Mouse (Mus musculus): ENCODE measurements at regions not wholly inside any gene's neighbourhood (a gene's known extent, or its start where the extent isn't known, plus 50 kb on each side); places are given as distances from the start of the nearest gene placed in this dataset.
A peak's percentile ranks its signal among the peaks of the same experiment; 100 is the strongest.

- H3K36me3 ChIP-seq (ENCODE audit: control insufficient read depth, insufficient read depth, low read length): no peaks in the 10 kb centered on the region
- no peak overlapping the region for H3K4me2 ChIP-seq (ENCODE audit: low read depth, low read length)
- no peaks in the 10 kb centered on the region for H3K9me3 ChIP-seq (ENCODE audit: control insufficient read depth, low read length)
- 91% methylated on average over 3 of the region's 3 CpGs for WGBS
- H3K9ac ChIP-seq (ENCODE audit: low read depth, low read length): no peak overlapping the region
- H3K4me3 ChIP-seq (ENCODE audit: low read depth, low read length): no peak overlapping the region
- DNase-seq (ENCODE audit: low spot score): no peak
- H3K4me1 ChIP-seq (ENCODE audit: control insufficient read depth, insufficient read depth, low read length): no peaks in the 10 kb centered on the region
- no peak overlapping the region for H3K27ac ChIP-seq (replicated peaks; ENCODE audit: low read depth, low read length)
- no peak for ATAC-seq (ENCODE audit: low read depth)
- H3K27me3 ChIP-seq (replicated peaks; ENCODE audit: control insufficient read depth, insufficient read depth, low read length): no peaks in the 10 kb centered on the region
Observed at GRCm38 (mm10) chr16:8246445-8246844, 178.5 kb downstream of the Tmem114 start.

- H3K27ac ChIP-seq (replicated peaks; ENCODE audit: low read depth, low read length): no peak overlapping the region
- no peaks in the 10 kb centered on the region for H3K36me3 ChIP-seq (ENCODE audit: control insufficient read depth, insufficient read depth, low read length)
- H3K27me3 ChIP-seq (replicated peaks; ENCODE audit: control insufficient read depth, insufficient read depth, low read length): no peaks in the 10 kb centered on the region
- no peak overlapping the region for H3K4me2 ChIP-seq (ENCODE audit: low read depth, low read length)
- no peak for DNase-seq (ENCODE audit: low spot score)
- no peak overlapping the region for H3K9ac ChIP-seq (ENCODE audit: low read depth, low read length)
- no peak overlapping the region for H3K4me3 ChIP-seq (ENCODE audit: low read depth, low read length)
- no peak for ATAC-seq (ENCODE audit: low read depth)
- no peaks in the 10 kb centered on the region for H3K9me3 ChIP-seq (ENCODE audit: control insufficient read depth, low read length)
- H3K4me1 ChIP-seq (ENCODE audit: control insufficient read depth, insufficient read depth, low read length): no peaks in the 10 kb centered on the region
- 82% methylated on average over 3 of the region's 3 CpGs for WGBS
Observed at GRCm38 (mm10) chr16:8245612-8246011, 179.3 kb downstream of the Tmem114 start.

- Histone ChIP-seq H3K27ac (replicated peaks; ENCODE audit: low read depth, low read length) (no peak overlapping the region), H3K4me2 (ENCODE audit: low read depth, low read length) (no peak overlapping the region), H3K9me3 (ENCODE audit: control insufficient read depth, low read length) (no peaks in the 10 kb centered on the region), H3K36me3 (ENCODE audit: control insufficient read depth, insufficient read depth, low read length) (no peaks in the 10 kb centered on the region), H3K27me3 (replicated peaks; ENCODE audit: control insufficient read depth, insufficient read depth, low read length) (no peaks in the 10 kb centered on the region), H3K4me3 (ENCODE audit: low read depth, low read length) (no peak overlapping the region), H3K9ac (ENCODE audit: low read depth, low read length) (no peak overlapping the region), H3K4me1 (ENCODE audit: control insufficient read depth, insufficient read depth, low read length) (no peaks in the 10 kb centered on the region)
- DNase-seq (ENCODE audit: low spot score) (no peak), ATAC-seq (ENCODE audit: low read depth) (no peak)
- WGBS: 81% methylated on average over 1 of the region's 1 CpGs
Observed at GRCm38 (mm10) chr16:8234351-8234750, 190.6 kb downstream of the Tmem114 start.

GRCm38 (mm10) chr16:8232079-8232478, 192.9 kb downstream of the Tmem114 start:
- Histone ChIP-seq H3K4me2 (ENCODE audit: low read depth, low read length) (no peak overlapping the region), H3K9me3 (ENCODE audit: control insufficient read depth, low read length) (no peaks in the 10 kb centered on the region), H3K4me1 (ENCODE audit: control insufficient read depth, insufficient read depth, low read length) (no peaks in the 10 kb centered on the region), H3K27me3 (replicated peaks; ENCODE audit: control insufficient read depth, insufficient read depth, low read length) (no peaks in the 10 kb centered on the region), H3K4me3 (ENCODE audit: low read depth, low read length) (no peak overlapping the region), H3K36me3 (ENCODE audit: control insufficient read depth, insufficient read depth, low read length) (no peaks in the 10 kb centered on the region), H3K27ac (replicated peaks; ENCODE audit: low read depth, low read length) (no peak overlapping the region), H3K9ac (ENCODE audit: low read depth, low read length) (no peak overlapping the region)
- ATAC-seq (ENCODE audit: low read depth) (no peak), DNase-seq (ENCODE audit: low spot score) (no peak)
- WGBS: 73% methylated on average over 4 of the region's 4 CpGs

GRCm38 (mm10) chr16:8223625-8224300, 201.2 kb downstream of the Tmem114 start:
- H3K9me3 ChIP-seq (ENCODE audit: control insufficient read depth, low read length): no peaks in the 10 kb centered on the region
- no peak for ATAC-seq (ENCODE audit: low read depth)
- H3K9ac ChIP-seq (ENCODE audit: low read depth, low read length): no peak overlapping the region
- no peaks in the 10 kb centered on the region for H3K36me3 ChIP-seq (ENCODE audit: control insufficient read depth, insufficient read depth, low read length)
- H3K4me3 ChIP-seq (ENCODE audit: low read depth, low read length): no peak overlapping the region
- WGBS: 75% methylated on average over 10 of the region's 10 CpGs
- H3K4me1 ChIP-seq (ENCODE audit: control insufficient read depth, insufficient read depth, low read length): no peaks in the 10 kb centered on the region
- no peak overlapping the region for H3K27ac ChIP-seq (replicated peaks; ENCODE audit: low read depth, low read length)
- no peak overlapping the region for H3K4me2 ChIP-seq (ENCODE audit: low read depth, low read length)
- DNase-seq (ENCODE audit: low spot score): no peak
- no peaks in the 10 kb centered on the region for H3K27me3 ChIP-seq (replicated peaks; ENCODE audit: control insufficient read depth, insufficient read depth, low read length)

- no peaks in the 10 kb centered on the region for H3K36me3 ChIP-seq (ENCODE audit: control insufficient read depth, insufficient read depth, low read length)
- ATAC-seq (ENCODE audit: low read depth) (peak; percentile 65; the same call in 1 of the 2 replicates), DNase-seq (ENCODE audit: low spot score) (peak; percentile 35)
- no peak overlapping the region for H3K4me2 ChIP-seq (ENCODE audit: low read depth, low read length)
- H3K27me3 ChIP-seq (replicated peaks; ENCODE audit: control insufficient read depth, insufficient read depth, low read length): no peaks in the 10 kb centered on the region
- no peak overlapping the region for H3K4me3 ChIP-seq (ENCODE audit: low read depth, low read length)
- H3K9me3 ChIP-seq (ENCODE audit: control insufficient read depth, low read length): no peaks in the 10 kb centered on the region
- H3K9ac ChIP-seq (ENCODE audit: low read depth, low read length): no peak overlapping the region
- H3K4me1 ChIP-seq (ENCODE audit: control insufficient read depth, insufficient read depth, low read length): no peaks in the 10 kb centered on the region
- no peak overlapping the region for H3K27ac ChIP-seq (replicated peaks; ENCODE audit: low read depth, low read length)
- WGBS: 62% methylated on average over 8 of the region's 8 CpGs
Observed at GRCm38 (mm10) chr16:8208251-8209181, 216.4 kb downstream of the Tmem114 start.

DNA sequence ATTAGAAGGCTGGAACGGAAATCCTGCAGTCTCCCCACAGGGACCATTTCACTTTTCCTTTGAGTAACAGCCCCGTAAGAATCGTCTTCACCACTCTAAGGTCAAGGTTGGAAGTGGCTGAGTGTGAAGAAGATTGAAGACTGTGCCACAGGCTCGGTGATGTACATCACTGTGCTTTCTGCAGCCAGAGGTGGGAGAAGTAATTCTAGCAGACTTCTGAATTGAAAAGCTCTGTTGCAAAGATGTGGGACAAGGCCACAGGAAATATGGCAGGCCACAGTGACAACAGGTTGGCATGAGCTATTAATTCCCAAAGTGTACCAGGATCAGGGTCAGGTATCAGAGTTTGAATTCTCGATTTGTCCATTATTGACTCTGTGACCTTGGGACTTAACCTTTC, 219.9 kb downstream of the Tmem114 start:
- 74% methylated on average over 5 of the region's 5 CpGs for WGBS

GRCm38 (mm10) chr16:8201306-8201705, 223.6 kb downstream of the Tmem114 start:
- no peak overlapping the region for H3K4me2 ChIP-seq (ENCODE audit: low read depth, low read length)
- H3K4me1 ChIP-seq (ENCODE audit: control insufficient read depth, insufficient read depth, low read length): no peaks in the 10 kb centered on the region
- H3K27ac ChIP-seq (replicated peaks; ENCODE audit: low read depth, low read length): no peak overlapping the region
- ATAC-seq (ENCODE audit: low read depth) (no peak), DNase-seq (ENCODE audit: low spot score) (no peak)
- no peak overlapping the region for H3K9ac ChIP-seq (ENCODE audit: low read depth, low read length)
- no peak overlapping the region for H3K4me3 ChIP-seq (ENCODE audit: low read depth, low read length)
- WGBS: 83% methylated on average over 3 of the region's 3 CpGs
- no peaks in the 10 kb centered on the region for H3K9me3 ChIP-seq (ENCODE audit: control insufficient read depth, low read length)
- no peaks in the 10 kb centered on the region for H3K27me3 ChIP-seq (replicated peaks; ENCODE audit: control insufficient read depth, insufficient read depth, low read length)
- no peaks in the 10 kb centered on the region for H3K36me3 ChIP-seq (ENCODE audit: control insufficient read depth, insufficient read depth, low read length)

More for the DNA sequence above, 219.9 kb downstream of the Tmem114 start:
- no peaks in the 10 kb centered on the region for H3K27me3 ChIP-seq (replicated peaks; ENCODE audit: control insufficient read depth, insufficient read depth, low read length)
- DNase-seq (ENCODE audit: low spot score) (no peak), ATAC-seq (ENCODE audit: low read depth) (no peak)
- H3K4me2 ChIP-seq (ENCODE audit: low read depth, low read length): no peak overlapping the region
- H3K4me3 ChIP-seq (ENCODE audit: low read depth, low read length): no peak overlapping the region
- H3K4me1 ChIP-seq (ENCODE audit: control insufficient read depth, insufficient read depth, low read length): no peaks in the 10 kb centered on the region
- no peak overlapping the region for H3K27ac ChIP-seq (replicated peaks; ENCODE audit: low read depth, low read length)
- H3K9ac ChIP-seq (ENCODE audit: low read depth, low read length): no peak overlapping the region
- H3K36me3 ChIP-seq (ENCODE audit: control insufficient read depth, insufficient read depth, low read length): no peaks in the 10 kb centered on the region
- H3K9me3 ChIP-seq (ENCODE audit: control insufficient read depth, low read length): no peaks in the 10 kb centered on the region
